Mouse (Mus musculus): ENCODE measurements around the gene Kcnq5.

DNA sequence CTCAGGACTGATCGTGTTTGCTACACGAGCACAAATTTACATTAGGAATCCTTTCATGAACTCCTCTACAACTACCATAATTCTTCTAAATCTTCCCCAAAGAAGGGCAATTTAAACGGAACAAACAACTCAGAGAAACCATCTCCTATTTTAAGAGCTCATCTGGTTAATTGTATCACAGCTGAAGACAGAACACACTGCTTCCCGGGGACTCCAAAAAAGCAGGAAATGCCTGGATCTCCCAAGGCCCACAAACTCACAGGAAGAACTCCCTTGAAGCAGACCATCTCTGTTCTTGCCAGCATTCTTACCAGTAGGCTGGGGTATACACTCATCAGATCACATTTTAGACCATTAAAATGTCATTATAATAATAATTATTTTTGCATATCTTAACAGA is 3.7 kb downstream of the Kcnq5 start:
- TF ChIP-seq POLR2A (IDR thresholded peaks at IDR 0.05; ENCODE audit: low read depth, low read length) (no peak), CTCF (conservative IDR thresholded peaks at IDR 0.05; ENCODE audit: insufficient read depth, insufficient read length, low read depth, low read length) (no peak)

Data from kidney, adult 2 months (tissue).